Mouse (Mus musculus) C2C12 (cell line): ENCODE measurements around the gene Denr. TPM values are rescaled to one million over a fixed set of nuclear protein-coding genes. Genes with fewer than 3 reads are reported as not detected.

Source experiments
- H3K27me3 ChIP-seq: one replicate; pipeline ENCODE4 v1.6.1; 2011; ENCODE audit not compliant: control insufficient read depth, insufficient read depth, insufficient read length
- H3K36me3 ChIP-seq: one replicate; pipeline ENCODE4 v1.6.1; 2011; ENCODE audit not compliant: control insufficient read depth, insufficient read depth
- H3K4me3 ChIP-seq: one replicate; pipeline ENCODE4 v1.5.1; 2011; ENCODE audit warnings: mild to moderate bottlenecking, control low read depth; ENCODE audit not compliant: poor library complexity, insufficient read depth, severe bottlenecking
- H3K79me2 ChIP-seq: one replicate; pipeline ENCODE4 v1.6.1; 2011; ENCODE audit not compliant: control insufficient read depth, insufficient read depth
- H3K79me3 ChIP-seq: one replicate; pipeline ENCODE4 v1.6.1; 2011; ENCODE audit warnings: low read depth, control low read depth
- H3ac ChIP-seq: one replicate; pipeline ENCODE3; 2011; ENCODE audit warnings: low read depth; ENCODE audit not compliant: control insufficient read depth, insufficient read length
- CEBPB ChIP-seq: IDR thresholded peaks from one replicate; pipeline ENCODE4 v1.6.1; 2011; ENCODE audit warnings: low read depth, mild to moderate bottlenecking, control low read depth, moderate library complexity
- CTCF ChIP-seq: IDR thresholded peaks from one replicate; pipeline ENCODE4 v1.5.1; 2011; ENCODE audit not compliant: control insufficient read depth, insufficient read depth, insufficient read length
- FOSL1 ChIP-seq: IDR thresholded peaks from one replicate; pipeline ENCODE4 v1.8.0; 2011; ENCODE audit warnings: mild to moderate bottlenecking, low read length; ENCODE audit not compliant: poor library complexity, insufficient read depth, severe bottlenecking
- MAX ChIP-seq: IDR thresholded peaks from one replicate; pipeline ENCODE4 v1.6.1; 2011; ENCODE audit warnings: mild to moderate bottlenecking, control low read depth
- MYOD1 ChIP-seq: IDR thresholded peaks from one replicate; pipeline ENCODE4 v1.6.1; 2011; ENCODE audit warnings: low read depth; ENCODE audit not compliant: control insufficient read depth, insufficient read length
- MYOG ChIP-seq: IDR thresholded peaks from one replicate; pipeline ENCODE4 v1.6.1; 2011; ENCODE audit not compliant: control insufficient read depth, insufficient read length; ENCODE audit errors: extremely low read depth
- USF1 ChIP-seq: IDR thresholded peaks from one replicate; pipeline ENCODE4 v1.6.1; 2011; ENCODE audit warnings: low read depth, mild to moderate bottlenecking, control low read depth, moderate library complexity
- polyA plus RNA-seq: library from polyadenylated mRNA; unstranded; fragments of >200 nt; fragmentation: generic; extraction: Trizol; gene quantifications from one replicate; pipeline ENCODE4 v1.2.1, GENCODE M21; 2012; ENCODE audit warnings: missing spikeins

Denr gene
- polyA plus RNA-seq, 1 experiment: 77.0 TPM

GRCm38 (mm10) chr5:123866457-123866856 lies 40.5 kb upstream of the Denr start:
- Histone ChIP-seq H3K36me3 (no peaks in the 10 kb centered on the region), H3K79me2 (no peaks in the 10 kb centered on the region), H3K4me3 (no peak overlapping the region), H3K27me3 (no peaks in the 10 kb centered on the region), H3ac (no peak overlapping the region), H3K79me3 (no peaks in the 10 kb centered on the region)
- TF ChIP-seq CEBPB (no peak), MYOG (no peak), MYOD1 (no peak), FOSL1 (no peak), USF1 (no peak), CTCF (no peak), MAX (no peak)

GRCm38 (mm10) chr5:123869615-123870014 lies 37.4 kb upstream of the Denr start:
- Histone ChIP-seq H3K4me3 (no peak overlapping the region), H3K79me2 (no peaks in the 10 kb centered on the region), H3K27me3 (no peaks in the 10 kb centered on the region), H3K36me3 (no peaks in the 10 kb centered on the region), H3ac (no peak overlapping the region), H3K79me3 (no peaks in the 10 kb centered on the region)
- TF ChIP-seq USF1 (no peak), MYOD1 (no peak), MAX (no peak), MYOG (no peak), CTCF (no peak), FOSL1 (no peak), CEBPB (no peak)

GRCm38 (mm10) chr5:123874177-123874576 lies 32.8 kb upstream of the Denr start:
- H3K79me2 ChIP-seq: no peaks in the 10 kb centered on the region
- H3ac ChIP-seq: no peak overlapping the region
- H3K36me3 ChIP-seq: no peaks in the 10 kb centered on the region
- H3K4me3 ChIP-seq: no peak overlapping the region
- TF ChIP-seq CTCF: no peak
- TF ChIP-seq MAX: no peak
- H3K79me3 ChIP-seq: no peaks in the 10 kb centered on the region
- no peaks in the 10 kb centered on the region for H3K27me3 ChIP-seq

- Histone ChIP-seq H3K79me2 (no peaks in the 10 kb centered on the region), H3K4me3 (no peak overlapping the region), H3K27me3 (no peaks in the 10 kb centered on the region), H3ac (no peak overlapping the region), H3K36me3 (no peaks in the 10 kb centered on the region), H3K79me3 (no peaks in the 10 kb centered on the region)
- TF ChIP-seq MAX: no peak
- TF ChIP-seq FOSL1: no peak
- no peak for TF ChIP-seq CEBPB
- no peak for TF ChIP-seq MYOG
- no peak for TF ChIP-seq USF1
- TF ChIP-seq MYOD1: no peak
- TF ChIP-seq CTCF: no peak
Measured at GRCm38 (mm10) chr5:123878056-123878455, 28.9 kb upstream of the Denr start.

GRCm38 (mm10) chr5:123879928-123880327 lies 27.0 kb upstream of the Denr start, which contains the start of gene Hcar1:
TSS of gene Hcar1 (minus strand) at chr5:123880020.
- H3ac ChIP-seq: no peak within 1 kb of the TSS
- no peak within 1 kb of the TSS for H3K4me3 ChIP-seq
- H3K79me2 ChIP-seq: no peaks in the 10 kb centered on the region
- H3K36me3 ChIP-seq: no peaks in the 10 kb centered on the region
- no peaks in the 10 kb centered on the region for H3K27me3 ChIP-seq
- TF ChIP-seq USF1 (no peak), FOSL1 (no peak), MYOG (no peak), MAX (no peak), CEBPB (no peak), CTCF (no peak), MYOD1 (no peak)
- H3K79me3 ChIP-seq: no peaks in the 10 kb centered on the region

- Histone ChIP-seq H3K79me2 (no peaks in the 10 kb centered on the region), H3K36me3 (no peaks in the 10 kb centered on the region), H3ac (no peak overlapping the region), H3K27me3 (no peaks in the 10 kb centered on the region), H3K79me3 (no peaks in the 10 kb centered on the region), H3K4me3 (no peak overlapping the region)
- TF ChIP-seq USF1 (no peak), CTCF (no peak), MAX (no peak), MYOG (no peak), CEBPB (no peak), FOSL1 (no peak), MYOD1 (no peak)
Measured at GRCm38 (mm10) chr5:123880778-123881177, 26.2 kb upstream of the Denr start.

- Histone ChIP-seq H3K27me3 (no peaks in the 10 kb centered on the region), H3ac (no peak overlapping the region), H3K4me3 (no peak overlapping the region), H3K36me3 (no peaks in the 10 kb centered on the region), H3K79me3 (no peaks in the 10 kb centered on the region), H3K79me2 (no peaks in the 10 kb centered on the region)
- no peak for TF ChIP-seq FOSL1
- TF ChIP-seq MYOD1: no peak
- TF ChIP-seq CTCF: no peak
- no peak for TF ChIP-seq USF1
- TF ChIP-seq CEBPB: no peak
Measured at GRCm38 (mm10) chr5:123883891-123884290, 23.1 kb upstream of the Denr start.
